Mouse (Mus musculus): ENCODE results near the gene Gm9. TPM values are rescaled to one million over a fixed set of nuclear protein-coding genes. Genes with fewer than 3 reads are reported as not detected.

Gm9 gene
- polyA plus RNA-seq, 1 experiment from 2014 or later, result not detected

GRCm38 (mm10) chrX:37163115-37163514, 47.7 kb downstream of the Gm9 start:
- H3K27ac ChIP-seq (ENCODE audit: poor library complexity, severe bottlenecking), result no peak overlapping the region
- no peak overlapping the region for H3K4me3 ChIP-seq
- H3K27me3 ChIP-seq (replicated peaks), result peaks cover 5% of the 10 kb centered on the region; the same call in 1 of the 2 replicates
- H3K9ac ChIP-seq, result no peak overlapping the region
- H3K4me2 ChIP-seq, result no peak overlapping the region
- WGBS, result 73% methylated on average over 18 of the region's 18 CpGs
- no peaks in the 10 kb centered on the region for H3K36me3 ChIP-seq
- ATAC-seq (ENCODE audit: insufficient number of reproducible peaks, low FRiP score), result no peak
- no peaks in the 10 kb centered on the region for H3K9me3 ChIP-seq (replicated peaks)
- H3K4me1 ChIP-seq (replicated peaks), result no peaks in the 10 kb centered on the region

- Histone ChIP-seq H3K4me1 (replicated peaks) (no peaks in the 10 kb centered on the region), H3K4me2 (no peak overlapping the region), H3K9me3 (replicated peaks) (no peaks in the 10 kb centered on the region), H3K27ac (ENCODE audit: poor library complexity, severe bottlenecking) (no peak overlapping the region), H3K9ac (no peak overlapping the region), H3K36me3 (0 out of 2 replicates have a peak, but pooled peaks cover under 1% of the 10 kb centered on the region), H3K4me3 (no peak overlapping the region), H3K27me3 (replicated peaks) (peaks cover 5% of the 10 kb centered on the region; the same call in 1 of the 2 replicates)
- ATAC-seq (ENCODE audit: insufficient number of reproducible peaks, low FRiP score), result no peak
- 61% methylated on average over 10 of the region's 10 CpGs for WGBS
Measured at GRCm38 (mm10) chrX:37161169-37161568, 49.7 kb downstream of the Gm9 start.

Other genes starting within 250 kb of the Gm9 start
- 38.9 and 40.0 TPM in 2 replicates for gene Sept6, start 219.2 kb downstream of the Gm9 start, polyA plus RNA-seq (2016; fragmentation: Nextera tagmentation; extraction: Ambion mirVana)
- gene Sowahd, start 162.2 kb downstream of the Gm9 start, polyA plus RNA-seq (2016; fragmentation: Nextera tagmentation; extraction: Ambion mirVana), result 0.86 and 0.88 TPM in 2 replicates
- gene Rpl39, start 125.6 kb downstream of the Gm9 start, polyA plus RNA-seq (2016; fragmentation: Nextera tagmentation; extraction: Ambion mirVana), result 434 and 437 TPM in 2 replicates
- gene Upf3b, start 100.7 kb downstream of the Gm9 start, polyA plus RNA-seq (2016; fragmentation: Nextera tagmentation; extraction: Ambion mirVana), result 13.7 and 14.3 TPM in 2 replicates
- gene Nkap, start 84.2 kb downstream of the Gm9 start, polyA plus RNA-seq (2016; fragmentation: Nextera tagmentation; extraction: Ambion mirVana), result 14.9 and 16.1 TPM in 2 replicates
- gene Akap14, start 42.2 kb downstream of the Gm9 start, polyA plus RNA-seq (2016; fragmentation: Nextera tagmentation; extraction: Ambion mirVana), result not detected in 2 replicates
- 551 and 581 TPM in 2 replicates for gene Ndufa1, start 19.9 kb downstream of the Gm9 start, polyA plus RNA-seq (2016; fragmentation: Nextera tagmentation; extraction: Ambion mirVana)
- 7.5 and 7.7 TPM in 2 replicates for gene Rnf113a1, start 19.8 kb downstream of the Gm9 start, polyA plus RNA-seq (2016; fragmentation: Nextera tagmentation; extraction: Ambion mirVana)
- not detected in 2 replicates for gene Rhox1, start 11.2 kb upstream of the Gm9 start, polyA plus RNA-seq (2016; fragmentation: Nextera tagmentation; extraction: Ambion mirVana)
- gene Rhox2a, start 33.9 kb upstream of the Gm9 start, polyA plus RNA-seq (2016; fragmentation: Nextera tagmentation; extraction: Ambion mirVana), result not detected in 2 replicates
- not detected in 2 replicates for gene Rhox3a, start 38.9 kb upstream of the Gm9 start, polyA plus RNA-seq (2016; fragmentation: Nextera tagmentation; extraction: Ambion mirVana)
- gene Rhox4a, start 54.3 kb upstream of the Gm9 start, polyA plus RNA-seq (2016; fragmentation: Nextera tagmentation; extraction: Ambion mirVana), result not detected in 2 replicates
- not detected in 2 replicates for gene Rhox3a2, start 169.0 kb upstream of the Gm9 start, polyA plus RNA-seq (2016; fragmentation: Nextera tagmentation; extraction: Ambion mirVana)
- gene Rhox4a2, start 179.8 kb upstream of the Gm9 start, polyA plus RNA-seq (2016; fragmentation: Nextera tagmentation; extraction: Ambion mirVana), result 0.38 TPM in 1 of 2 replicates, not detected in the other
- not detected in 2 replicates for gene Rhox2b, start 201.0 kb upstream of the Gm9 start, polyA plus RNA-seq (2016; fragmentation: Nextera tagmentation; extraction: Ambion mirVana)
- gene Rhox4b, start 221.5 kb upstream of the Gm9 start, polyA plus RNA-seq (2016; fragmentation: Nextera tagmentation; extraction: Ambion mirVana), result not detected in 2 replicates
- not detected in 2 replicates for gene Rhox2c, start 242.6 kb upstream of the Gm9 start, polyA plus RNA-seq (2016; fragmentation: Nextera tagmentation; extraction: Ambion mirVana)
- not detected in 2 replicates for gene Rhox3c, start 247.5 kb upstream of the Gm9 start, polyA plus RNA-seq (2016; fragmentation: Nextera tagmentation; extraction: Ambion mirVana)